Mouse (Mus musculus) kidney, postnatal 0 days (tissue): ENCODE results near the gene Tspan5. TPM values are rescaled to one million over a fixed set of nuclear protein-coding genes. Genes with fewer than 3 reads are reported as not detected.

Source experiments
- ATAC-seq: fragments of 200-750 bp; cut with Nextera tagmentation; replicated peaks from 2 replicates; pipeline ENCODE4 v1.8.0; 2017; ENCODE audit warnings: low read depth, moderate number of reproducible peaks, moderate TSS enrichment, moderate library complexity; ENCODE audit not compliant: low FRiP score
- DNase-seq: peaks from one replicate; pipeline ENCODE4 v3.0.0-alpha.2; 2016; ENCODE audit warnings: low spot score
- H3K27ac ChIP-seq: fragments of 300-500 bp; sonication (generic); 2 replicates; pipeline ENCODE4 v1.5.1; 2014; ENCODE audit warnings: mild to moderate bottlenecking
- H3K27me3 ChIP-seq: fragments of 300-500 bp; sonication (generic); 2 replicates; pipeline ENCODE4 v1.6.1; 2014; ENCODE audit warnings: low read length, mixed read lengths; ENCODE audit not compliant: insufficient read depth
- H3K36me3 ChIP-seq: fragments of 300-500 bp; sonication (generic); 2 replicates; pipeline ENCODE4 v1.6.1; 2014; ENCODE audit warnings: low read length, mixed read lengths; ENCODE audit not compliant: insufficient read depth
- H3K4me1 ChIP-seq: fragments of 300-500 bp; sonication (generic); replicated peaks from 2 replicates; pipeline ENCODE4 v1.6.1; 2014; ENCODE audit warnings: antibody characterized with exemption, low read length, mixed read lengths; ENCODE audit not compliant: insufficient read depth
- H3K4me2 ChIP-seq: fragments of 300-500 bp; sonication (generic); 2 replicates; pipeline ENCODE4 v1.6.1; 2014; ENCODE audit warnings: mild to moderate bottlenecking, low read length, moderate library complexity, mixed read lengths
- H3K4me3 ChIP-seq: fragments of 300-500 bp; sonication (generic); replicated peaks from 2 replicates; pipeline ENCODE4 v1.5.1; 2014; ENCODE audit warnings: low read depth, low read length
- H3K9ac ChIP-seq: fragments of 300-500 bp; sonication (generic); 2 replicates; pipeline ENCODE4 v1.6.1; 2014; ENCODE audit warnings: low read depth, low read length
- H3K9me3 ChIP-seq: fragments of 300-500 bp; sonication (generic); replicated peaks from 2 replicates; pipeline ENCODE4 v1.6.1; 2016; ENCODE audit warnings: low read length, inconsistent platforms, mixed read lengths
- CTCF ChIP-seq: IDR thresholded peaks from 2 replicates; pipeline ENCODE4 v1.5.1; 2016; ENCODE audit warnings: antibody characterized with exemption, low read depth, mild to moderate bottlenecking, moderate library complexity
- WGBS: fragments of 180-500 bp; shearing (Covaris S2); extraction: QIAGEN DNeasy Blood & Tissue Kit; methylation state at CpG from one replicate; pipeline ENCODE4 v1.1.7; 2014; 5-methylcytosine and 5-hydroxymethylcytosine counted together
- polyA plus RNA-seq: library from polyadenylated mRNA; unstranded; fragments of >200 nt; fragmentation: Nextera tagmentation; extraction: Ambion mirVana; gene quantifications from 2 replicates; pipeline ENCODE4 v1.2.1, GENCODE M21; 2015

Tspan5 gene
- polyA plus RNA-seq, 1 experiment from 2014 or later: 19.0 TPM

DNA sequence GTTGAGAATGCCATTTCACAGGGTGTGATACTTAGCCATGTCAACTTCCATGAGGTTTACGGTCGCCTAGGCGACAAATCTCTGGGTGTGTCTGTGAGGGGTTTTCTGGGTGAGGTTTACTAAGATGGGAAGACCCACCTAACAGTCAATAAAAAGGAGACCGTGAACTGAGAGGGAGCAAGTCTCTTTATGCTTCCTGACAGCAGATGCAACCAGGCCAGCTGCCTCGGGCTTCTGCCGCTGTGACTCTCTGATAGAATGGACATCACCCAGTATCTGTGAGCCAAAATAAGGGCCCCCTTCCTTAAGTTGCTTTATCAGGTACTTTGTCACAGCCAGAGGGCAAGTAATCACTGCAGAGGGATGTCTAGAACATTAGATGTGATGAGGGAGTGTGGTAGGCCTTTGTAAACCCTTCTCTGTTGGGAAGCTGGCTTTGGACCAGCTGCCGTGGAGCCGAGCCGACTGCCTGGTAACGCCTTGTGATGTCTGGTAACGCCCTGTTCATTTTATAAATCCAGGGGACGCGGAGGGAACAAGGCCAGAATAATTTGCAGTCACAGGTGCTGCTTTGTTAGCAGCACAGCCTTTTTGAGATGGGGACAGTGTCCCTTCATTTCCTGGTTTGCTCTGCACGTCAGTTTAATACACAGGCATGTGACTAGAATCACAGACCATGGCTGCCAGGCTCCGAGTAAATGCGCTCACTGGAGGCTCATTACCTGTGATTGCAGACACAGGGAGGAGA is 58.8 kb downstream of the Tspan5 start:
- H3K36me3 ChIP-seq: no peaks in the 10 kb centered on the region
- no peak overlapping the region for H3K4me3 ChIP-seq
- H3K27ac ChIP-seq: no peak overlapping the region
- H3K4me1 ChIP-seq: no peaks in the 10 kb centered on the region
- no peak overlapping the region for H3K9ac ChIP-seq
- DNase-seq (no peak), ATAC-seq (no peak)
- no peak overlapping the region for H3K4me2 ChIP-seq
- TF ChIP-seq CTCF: no peak
- WGBS: 71% methylated on average over 16 of the region's 16 CpGs
- H3K27me3 ChIP-seq: no peaks in the 10 kb centered on the region
- H3K9me3 ChIP-seq: no peaks in the 10 kb centered on the region

- WGBS: 85% methylated on average over 6 of the region's 6 CpGs
- H3K27ac ChIP-seq: no peak overlapping the region
- no peak for DNase-seq
These were observed 59.7 kb downstream of the Tspan5 start for GRCm38 (mm10) chr3:138801661-138802060.

GRCm38 (mm10) chr3:138802722-138803443 is 60.9 kb downstream of the Tspan5 start:
- Histone ChIP-seq H3K27ac (no peak overlapping the region), H3K27me3 (no peaks in the 10 kb centered on the region), H3K36me3 (no peaks in the 10 kb centered on the region), H3K4me3 (no peak overlapping the region), H3K4me2 (no peak overlapping the region), H3K9me3 (no peaks in the 10 kb centered on the region), H3K4me1 (no peaks in the 10 kb centered on the region), H3K9ac (no peak overlapping the region)
- WGBS: 72% methylated on average over 21 of the region's 21 CpGs
- ATAC-seq: no peak
- no peak for TF ChIP-seq CTCF
- no peak for DNase-seq

More at GRCm38 (mm10) chr3:138801661-138802060, 59.7 kb downstream of the Tspan5 start:
- ATAC-seq: no peak
- Histone ChIP-seq H3K27me3 (no peaks in the 10 kb centered on the region), H3K4me3 (no peak overlapping the region), H3K36me3 (no peaks in the 10 kb centered on the region), H3K4me1 (no peaks in the 10 kb centered on the region), H3K9ac (no peak overlapping the region), H3K9me3 (no peaks in the 10 kb centered on the region), H3K4me2 (no peak overlapping the region)
- no peak for TF ChIP-seq CTCF

- Histone ChIP-seq H3K27me3 (no peaks in the 10 kb centered on the region), H3K4me1 (no peaks in the 10 kb centered on the region), H3K36me3 (no peaks in the 10 kb centered on the region), H3K4me2 (no peak overlapping the region), H3K9me3 (no peaks in the 10 kb centered on the region), H3K4me3 (no peak overlapping the region), H3K9ac (no peak overlapping the region), H3K27ac (no peak overlapping the region)
- TF ChIP-seq CTCF: no peak
- WGBS: 81% methylated on average over 11 of the region's 11 CpGs
- ATAC-seq (no peak), DNase-seq (no peak)
These were observed 61.6 kb downstream of the Tspan5 start for GRCm38 (mm10) chr3:138803444-138804085.

DNA sequence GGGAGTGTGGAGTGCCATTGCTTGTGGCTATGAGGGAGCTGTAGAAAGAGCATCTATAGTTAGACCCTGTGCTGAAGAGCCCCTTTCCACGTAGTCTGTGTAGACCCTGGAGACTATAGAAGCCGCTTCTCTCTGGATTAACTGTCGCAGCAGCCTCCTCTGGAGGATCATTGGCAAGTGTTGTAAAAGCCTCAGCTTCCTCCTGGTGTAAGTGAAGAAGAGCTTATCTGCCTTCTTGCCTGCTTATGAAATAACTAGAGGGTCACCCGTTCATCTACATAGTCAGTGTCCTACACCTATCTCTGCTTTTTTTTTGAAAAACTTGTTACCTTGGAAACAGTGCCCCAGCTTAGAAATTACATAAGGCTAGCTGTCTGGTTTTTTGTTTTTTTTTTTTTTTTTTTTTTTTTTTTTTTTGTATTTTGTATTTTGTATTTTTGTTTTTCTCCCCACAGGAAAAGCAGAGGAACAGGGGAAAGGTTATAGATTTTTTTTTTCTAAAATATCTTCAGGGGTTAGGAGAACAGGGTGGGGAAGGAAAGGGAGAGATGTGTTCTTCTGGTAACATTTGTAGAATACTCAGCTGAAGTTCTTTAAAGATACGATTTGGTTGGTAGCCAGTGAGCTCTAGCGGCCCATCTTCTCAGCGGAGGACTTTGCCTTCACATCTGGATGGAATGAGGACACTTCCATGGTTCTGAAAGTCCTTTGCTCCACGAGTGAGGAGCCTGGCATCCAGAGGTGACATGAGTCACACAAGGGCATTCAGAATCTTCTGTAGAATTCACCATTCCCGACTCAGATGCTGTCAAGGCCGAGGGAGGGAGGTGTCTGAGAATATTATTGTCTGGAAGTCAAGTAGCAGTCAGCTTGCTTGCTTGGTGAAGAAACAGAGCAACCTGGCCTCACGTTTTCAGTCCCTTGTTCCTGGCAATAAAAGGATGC is 62.4 kb downstream of the Tspan5 start:
- 76% methylated on average over 11 of the region's 11 CpGs for WGBS
- Histone ChIP-seq H3K27me3 (no peaks in the 10 kb centered on the region), H3K27ac (no peak overlapping the region), H3K4me2 (no peak overlapping the region), H3K4me1 (no peaks in the 10 kb centered on the region), H3K36me3 (no peaks in the 10 kb centered on the region), H3K9ac (no peak overlapping the region), H3K4me3 (no peak overlapping the region), H3K9me3 (no peaks in the 10 kb centered on the region)
- no peak for DNase-seq
- no peak for TF ChIP-seq CTCF
- ATAC-seq: no peak
